Mouse (Mus musculus) urinary bladder, postnatal 0 days (tissue): Measurements from ENCODE around the gene Gnao1. TPM values are rescaled to one million over a fixed set of nuclear protein-coding genes. Genes with fewer than 3 reads are reported as not detected.

Source experiments
- microRNA-seq: library from miRNA; unstranded; fragments of <30 nt; microRNA quantifications from one replicate; pipeline ENCODE4, GENCODE M21; 2016
- polyA plus RNA-seq: library from polyadenylated mRNA; unstranded; fragments of >200 nt; fragmentation: Nextera tagmentation; extraction: Ambion mirVana; gene quantifications from 2 replicates; pipeline ENCODE4 v1.2.1, GENCODE M21; 2015

Gnao1 gene
- 25.7 and 34.4 TPM in 2 replicates for polyA plus RNA-seq

DNA sequence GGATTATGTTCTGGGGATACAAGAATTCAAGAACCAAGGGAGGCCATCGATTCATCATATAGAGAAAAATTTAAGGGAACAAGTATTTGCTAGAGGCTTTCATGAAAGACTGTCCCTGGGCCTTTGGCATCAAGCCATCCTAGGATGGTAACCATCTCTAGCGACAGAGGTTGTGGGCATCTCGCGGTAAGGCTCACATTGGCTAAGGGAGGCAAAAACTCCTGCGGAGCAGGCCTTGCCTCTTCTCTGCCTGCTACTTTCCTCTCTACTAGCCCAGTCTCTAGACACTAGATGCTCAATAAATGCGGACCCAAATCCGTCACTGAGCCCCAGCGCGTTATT, at the start of gene Gnao1:
Gene Gnao1, plus strand, starts transcription at position 281 of the 342 bp plus-strand sequence.

GRCm38 (mm10) chr8:94012013-94012951, 202.5 kb downstream of the Gnao1 start, which contains the start of gene Amfr:
TSS of gene Amfr (minus strand) at chr8:94012842.

Small RNAs within 50 kb of the gene (microRNA-seq; reads per million reads assigned to microRNA genes)
- gene Gm24159: not detected

Other genes starting within 250 kb of the Gnao1 start
- 53.8 and 58.1 TPM in 2 replicates for gene Amfr, start 202.9 kb downstream of the Gnao1 start, polyA plus RNA-seq
- gene Nudt21, start 227.1 kb downstream of the Gnao1 start, polyA plus RNA-seq: 56.3 and 70.6 TPM in 2 replicates
- gene Ogfod1, start 227.2 kb downstream of the Gnao1 start, polyA plus RNA-seq: 8.1 and 9.1 TPM in 2 replicates